Mouse (Mus musculus) CD4-positive helper T cell, adult 2 months (primary cell): ENCODE data around the gene Vmn2r-ps130.
"Not testable (repeated sequence)": the region's sequence is repeated elsewhere in the genome, so short reads cannot be mapped to it uniquely, and the experiment has no call there.

Experiments used
- DNase-seq: peaks from one replicate; pipeline ENCODE4 v3.0.0-alpha.2; 2012; ENCODE audit warnings: low read depth, missing footprints, low spot score

Vmn2r-ps130 gene

GRCm38 (mm10) chr17:23060866-23061265 lies at the start of gene Vmn2r-ps130:
Gene Vmn2r-ps130, plus strand, starts transcription at chr17:23061166.
- not testable (repeated sequence) for DNase-seq
